Mouse (Mus musculus): ENCODE results near the gene Adgrf1.

Adgrf1 gene

DNA sequence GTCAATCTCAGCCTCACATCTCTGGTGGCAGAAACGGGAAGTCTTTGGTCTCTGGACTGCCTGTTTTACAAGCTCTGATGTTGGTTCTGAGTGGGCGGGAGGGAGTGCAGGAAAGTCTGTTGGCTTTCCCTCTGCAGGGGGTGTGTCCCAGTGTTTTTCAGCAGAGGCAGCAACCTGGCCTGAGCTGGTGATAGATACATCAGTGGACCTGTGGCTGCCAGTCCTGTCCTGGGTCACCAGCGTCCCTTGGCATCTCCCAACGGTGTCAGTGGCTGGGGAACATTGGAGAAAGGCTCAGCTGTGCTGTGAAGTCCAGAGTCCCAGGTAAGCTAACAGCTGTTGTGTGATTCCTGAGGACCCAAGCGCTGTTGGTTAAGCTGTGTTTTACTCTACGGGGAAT lies at the start of gene Adgrf1:
TSS of gene Adgrf1 (plus strand) at position 169 of the 400 bp plus-strand sequence.
- DNase-seq (ENCODE audit: low spot score), result no peak

DNA sequence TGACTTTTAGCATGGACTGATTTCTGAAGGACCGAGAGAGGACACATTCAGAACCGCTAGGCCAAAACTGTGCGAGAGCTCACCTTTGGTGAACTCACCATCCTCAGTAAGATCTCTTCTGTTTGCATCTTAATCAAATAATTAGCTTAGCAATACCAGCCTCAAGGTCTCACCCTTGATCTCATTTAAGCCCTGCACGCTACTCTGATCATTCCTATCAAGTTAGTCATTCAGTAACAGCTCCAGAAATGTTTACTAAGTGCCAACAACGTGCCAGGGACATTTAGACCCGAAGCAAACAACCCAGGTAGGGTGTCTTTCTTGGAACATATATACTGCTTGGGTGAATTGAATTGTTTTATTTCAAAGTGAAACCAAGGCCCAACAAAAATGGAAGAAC lies 44.0 kb upstream of the Adgrf1 start:
- no peak for DNase-seq (ENCODE audit: low spot score)

- peak; percentile 91 for DNase-seq (ENCODE audit: low spot score)
Measured at GRCm38 (mm10) chr17:43229621-43230513, 40.3 kb upstream of the Adgrf1 start.

DNA sequence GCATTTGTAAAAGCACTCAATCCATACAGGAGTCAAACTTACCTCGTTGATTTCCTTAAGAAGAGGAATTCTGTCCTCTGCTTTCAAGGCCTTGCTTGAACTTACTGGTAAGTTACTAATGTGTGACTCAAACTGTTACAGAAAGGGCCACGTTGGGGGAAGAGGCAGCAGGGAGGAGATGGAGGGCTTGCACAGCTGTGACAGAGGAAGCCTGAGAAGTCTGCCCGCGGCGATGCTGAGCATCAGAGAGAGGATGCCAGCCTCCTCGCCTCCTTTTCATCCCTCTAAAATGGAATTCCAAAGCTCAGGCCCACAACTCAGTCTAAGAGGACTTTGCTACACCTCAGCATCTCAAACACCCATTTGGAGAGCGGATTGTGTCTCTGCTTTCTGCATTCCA lies 39.3 kb upstream of the Adgrf1 start:
- no peak for DNase-seq (ENCODE audit: low spot score)

GRCm38 (mm10) chr17:43232769-43233168 lies 37.4 kb upstream of the Adgrf1 start:
- no peak for DNase-seq (ENCODE audit: low spot score)

GRCm38 (mm10) chr17:43236656-43237250 lies 33.4 kb upstream of the Adgrf1 start:
- no peak for DNase-seq (ENCODE audit: low spot score)

DNA sequence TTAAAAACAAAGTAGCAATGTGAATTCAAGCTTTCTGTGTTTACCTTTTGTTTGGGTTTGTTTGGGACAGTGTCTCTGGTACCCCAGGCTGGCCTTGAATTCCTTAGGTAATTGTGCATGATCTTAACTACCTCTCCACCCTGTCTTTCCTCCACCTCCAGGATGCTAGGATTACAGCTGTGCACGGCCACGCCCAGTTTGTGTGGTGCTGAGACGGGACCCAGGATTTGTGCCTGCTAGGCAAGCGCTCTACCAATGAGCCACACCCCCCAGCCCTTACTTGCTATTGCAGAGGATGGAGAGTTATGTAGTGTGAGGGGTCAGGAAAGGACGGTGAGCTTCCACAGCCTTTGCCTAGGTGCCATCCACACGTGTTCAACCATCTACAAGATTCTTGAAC lies 31.1 kb upstream of the Adgrf1 start:
- no peak for DNase-seq (ENCODE audit: low spot score)

- no peak for DNase-seq (ENCODE audit: low spot score)
Measured at GRCm38 (mm10) chr17:43241134-43241533, 29.0 kb upstream of the Adgrf1 start.

DNA sequence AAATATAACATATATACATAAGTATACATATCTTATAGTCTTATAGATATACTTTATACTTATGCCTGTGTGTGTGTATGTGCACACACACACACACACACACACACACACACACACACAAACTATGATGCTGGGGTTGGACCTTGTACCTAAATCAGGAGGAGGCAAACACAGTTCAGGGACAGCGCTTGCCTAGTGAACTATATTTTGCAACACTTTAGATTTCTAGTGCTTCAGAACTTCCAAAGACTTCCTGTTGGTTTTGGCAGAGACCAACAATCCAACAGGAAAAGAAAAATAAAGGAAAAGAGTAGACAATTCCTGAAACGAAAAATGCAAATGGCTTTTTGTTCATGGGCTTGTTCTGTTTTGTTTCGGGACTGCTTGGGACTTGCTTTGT lies 27.5 kb upstream of the Adgrf1 start:
- no peak for DNase-seq (ENCODE audit: low spot score)

GRCm38 (mm10) chr17:43245364-43245763 lies 24.8 kb upstream of the Adgrf1 start:
- no peak for DNase-seq (ENCODE audit: low spot score)

- no peak for DNase-seq (ENCODE audit: low spot score)
Measured at GRCm38 (mm10) chr17:43247245-43247644, 22.9 kb upstream of the Adgrf1 start.

DNA sequence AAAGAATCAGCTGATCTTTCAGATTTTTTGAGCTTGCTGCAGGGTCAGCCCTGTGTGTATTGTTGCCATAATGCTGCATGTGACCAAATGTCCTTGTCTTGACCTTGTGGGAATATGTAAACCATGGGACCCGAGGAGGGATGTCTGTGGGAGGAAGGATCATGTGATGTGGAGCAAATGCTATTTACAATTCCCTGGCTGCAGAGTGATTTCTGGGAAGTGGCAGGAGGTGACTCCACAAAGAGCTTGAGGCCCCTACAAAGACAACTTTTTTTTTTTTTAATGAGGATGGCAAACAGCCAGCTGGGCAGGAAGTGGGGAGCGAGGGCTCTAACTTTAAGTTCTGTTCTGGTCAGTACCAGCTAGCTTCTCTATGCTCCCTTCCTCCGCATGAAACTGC lies 20.5 kb upstream of the Adgrf1 start:
- DNase-seq (ENCODE audit: low spot score), result no peak

GRCm38 (mm10) chr17:43251249-43252125 lies 18.6 kb upstream of the Adgrf1 start:
- no peak for DNase-seq (ENCODE audit: low spot score)

GRCm38 (mm10) chr17:43252846-43253245 lies 17.3 kb upstream of the Adgrf1 start:
- DNase-seq (ENCODE audit: low spot score), result peak; percentile 6

DNA sequence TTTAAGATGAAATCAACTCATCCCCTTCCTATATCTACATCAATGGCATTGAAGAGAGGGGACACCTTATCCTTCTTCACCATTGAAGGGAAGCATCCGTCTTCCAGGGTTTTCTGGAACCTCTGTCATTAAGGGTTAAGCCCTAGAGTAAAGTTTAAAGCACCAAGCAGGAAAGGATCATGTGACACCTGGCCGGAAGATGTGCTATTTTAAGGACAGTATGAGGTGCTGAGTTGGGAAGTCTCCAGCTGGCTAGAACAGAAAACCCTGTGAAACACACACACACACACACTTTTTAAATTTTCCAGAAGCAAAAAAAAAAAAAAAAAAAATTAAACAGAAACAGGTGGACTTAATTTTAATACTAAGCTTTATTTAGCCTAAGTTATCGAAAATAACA lies 15.9 kb upstream of the Adgrf1 start:
- DNase-seq (ENCODE audit: low spot score), result no peak

GRCm38 (mm10) chr17:43256536-43257135 lies 13.5 kb upstream of the Adgrf1 start:
- DNase-seq (ENCODE audit: low spot score), result no peak

DNA sequence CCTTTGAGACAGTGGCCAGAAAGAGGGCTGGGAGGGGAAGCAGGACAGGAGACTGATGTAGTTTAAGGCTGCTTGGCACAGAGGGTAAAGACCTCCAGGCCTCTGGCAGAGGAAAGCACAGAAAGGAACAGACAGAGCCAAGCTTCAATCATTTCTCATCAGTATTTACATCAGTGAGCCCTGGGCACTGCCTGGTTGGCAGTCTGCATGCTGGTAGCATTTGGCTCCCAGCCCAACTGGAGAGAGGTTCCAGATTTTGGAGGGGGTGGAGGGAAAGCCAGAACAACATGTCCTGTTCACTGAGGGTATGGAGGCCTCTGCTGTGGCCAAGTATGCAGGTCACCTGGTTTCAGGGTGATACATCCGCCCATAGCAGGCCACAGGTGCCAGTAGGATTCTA lies 12.4 kb upstream of the Adgrf1 start:
- no peak for DNase-seq (ENCODE audit: low spot score)

DNA sequence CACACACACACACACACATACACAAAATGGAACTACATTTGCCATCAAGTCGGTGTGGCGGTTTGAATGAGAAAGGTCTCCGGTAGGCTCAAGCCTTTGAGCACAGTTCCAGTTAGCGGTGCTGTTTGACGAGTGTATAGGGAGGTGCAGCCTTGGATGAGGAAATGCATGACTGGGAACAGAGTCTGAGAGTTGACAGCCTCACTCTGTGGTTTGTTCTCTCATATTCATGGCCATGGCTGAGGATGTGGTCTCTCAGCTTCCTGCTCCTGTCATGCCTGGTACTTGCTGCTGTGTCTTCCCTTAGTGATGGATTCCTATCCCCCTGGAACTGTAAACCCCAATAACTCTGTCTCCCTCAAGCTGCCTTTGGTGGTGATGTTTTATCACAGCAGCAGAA lies 8.2 kb upstream of the Adgrf1 start:
- no peak for DNase-seq (ENCODE audit: low spot score)

GRCm38 (mm10) chr17:43264739-43265138 lies 5.4 kb upstream of the Adgrf1 start:
- DNase-seq (ENCODE audit: low spot score), result no peak

DNA sequence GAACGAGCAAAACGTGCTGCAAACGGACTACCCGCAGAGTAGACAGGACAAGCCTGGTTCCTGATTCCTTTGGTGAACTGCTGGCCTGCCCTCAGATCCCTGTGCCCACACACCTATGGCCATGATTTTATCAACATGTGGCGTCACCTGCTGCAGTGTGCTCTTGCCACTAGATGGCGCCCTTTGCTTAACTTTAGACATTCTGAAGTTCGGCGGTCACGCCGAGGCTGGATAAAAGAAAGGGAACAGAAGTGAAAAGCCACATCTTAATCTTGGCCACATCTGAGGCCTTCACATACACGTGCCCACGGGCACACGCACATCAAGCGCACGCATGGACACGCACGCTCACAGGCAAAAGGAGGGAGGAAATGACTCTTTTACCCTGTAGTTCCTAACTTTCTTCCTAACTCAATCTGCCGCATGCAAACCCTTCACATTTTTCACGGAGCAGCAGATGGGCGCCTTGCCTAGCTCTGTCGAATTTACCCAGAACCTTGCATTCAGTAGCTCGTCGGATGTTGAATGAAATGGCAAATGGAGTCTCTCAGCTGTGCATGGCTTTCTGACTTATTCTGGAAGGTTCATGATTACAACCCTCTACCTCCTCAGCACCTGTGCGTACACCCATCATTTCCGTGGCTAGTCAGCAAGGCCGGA lies 4.8 kb upstream of the Adgrf1 start:
- DNase-seq (ENCODE audit: low spot score), result peak; percentile 89

GRCm38 (mm10) chr17:43265944-43266343 lies 4.2 kb upstream of the Adgrf1 start:
- no peak for DNase-seq (ENCODE audit: low spot score)

DNA sequence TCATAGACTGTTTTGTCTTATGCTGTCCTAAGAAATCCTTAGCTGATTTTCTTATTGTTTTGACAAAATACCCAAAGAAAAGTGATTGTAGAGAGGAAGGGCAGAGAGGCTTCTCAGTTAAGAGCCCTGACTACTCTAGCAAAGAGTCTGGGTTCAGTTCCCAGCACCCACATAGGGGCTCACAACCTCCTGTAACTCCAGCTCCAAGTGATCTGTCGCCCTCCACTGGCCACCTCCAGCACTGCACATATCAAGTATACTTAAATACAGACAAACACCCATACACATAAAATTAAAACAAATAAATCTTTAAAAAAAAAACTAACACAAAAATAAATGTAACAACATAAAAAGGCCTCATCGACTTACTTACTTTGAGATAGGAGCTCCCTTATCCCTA lies 3.5 kb upstream of the Adgrf1 start:
- no peak for DNase-seq (ENCODE audit: low spot score)

Measured in retina, embryonic 14.5 days (tissue).